Mouse (Mus musculus): ENCODE measurements around the gene Stk32c. TPM values are rescaled to one million over a fixed set of nuclear protein-coding genes. Genes with fewer than 3 reads are reported as not detected.

Gene Stk32c
- polyA plus RNA-seq, 1 experiment from 2014 or later, result not detected

- Histone ChIP-seq H3K4me2 (replicated peaks; ENCODE audit: low read depth, low read length) (peak overlapping the region; percentile 96), H3K27me3 (ENCODE audit: control insufficient read depth, insufficient read depth, low read length) (peaks cover 4% of the 10 kb centered on the region), H3K4me3 (ENCODE audit: low read length) (peak overlapping the region; percentile 65), H3K27ac (ENCODE audit: low read depth, low read length) (peak overlapping the region; percentile 63; the same call in 1 of the 2 replicates), H3K9me3 (ENCODE audit: control insufficient read depth, low read length) (no peaks in the 10 kb centered on the region), H3K4me1 (ENCODE audit: control insufficient read depth, insufficient read depth, low read length) (peaks cover 52% of the 10 kb centered on the region), H3K9ac (ENCODE audit: low read depth, low read length) (peak overlapping the region; percentile 80), H3K36me3 (ENCODE audit: control insufficient read depth, insufficient read depth, low read length) (no peaks in the 10 kb centered on the region)
- WGBS, result under 1% methylated on average over 45 of the region's 45 CpGs
- no peak for ATAC-seq (ENCODE audit: low FRiP score, low TSS enrichment)
Measured at GRCm38 (mm10) chr7:139248615-139249405, 35.7 kb upstream of the Stk32c start.

DNA sequence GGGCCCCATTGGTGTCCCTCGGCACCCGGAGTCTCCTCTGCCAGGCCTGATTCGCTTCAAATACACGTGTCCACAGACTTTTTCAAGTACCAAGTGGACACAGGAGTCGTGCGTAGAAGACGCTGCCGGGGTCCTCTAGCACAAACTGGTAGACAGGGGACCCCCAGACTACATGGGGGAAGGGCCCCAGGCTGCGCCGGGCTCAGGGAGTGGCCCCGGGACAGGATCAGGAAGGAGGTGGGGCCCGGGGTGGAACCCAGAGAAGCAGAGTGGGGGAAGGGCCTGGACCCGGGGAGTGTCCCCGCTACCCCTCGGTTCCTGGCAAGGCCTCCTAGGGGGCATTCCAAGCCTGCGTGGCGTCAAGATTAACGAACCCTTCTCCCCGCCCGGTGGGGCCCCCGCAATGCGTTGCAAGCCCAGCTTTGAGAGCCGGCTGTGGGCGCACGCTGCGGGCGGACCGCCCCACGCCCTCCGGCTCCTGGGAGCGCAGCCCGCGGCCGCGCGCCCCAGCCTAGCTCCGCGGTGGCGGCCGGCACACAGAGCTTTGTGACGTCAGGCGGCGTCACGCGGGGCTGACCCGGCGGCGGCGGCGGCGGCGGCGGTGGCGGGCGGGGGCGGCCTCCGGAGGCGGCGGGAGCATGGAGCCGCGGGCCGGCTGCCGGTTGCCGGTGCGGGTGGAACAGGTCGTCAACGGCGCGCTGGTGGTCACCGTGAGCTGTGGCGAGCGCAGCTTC lies 34.9 kb upstream of the Stk32c start, which contains the start of gene Pwwp2b:
Gene Pwwp2b (plus strand): TSS at position 602 of the 734 bp plus-strand sequence.
- Histone ChIP-seq H3K36me3 (ENCODE audit: control insufficient read depth, insufficient read depth, low read length) (no peaks in the 10 kb centered on the region), H3K9ac (ENCODE audit: low read depth, low read length) (peak within 1 kb of the TSS; percentile 80), H3K9me3 (ENCODE audit: control insufficient read depth, low read length) (no peaks in the 10 kb centered on the region), H3K27me3 (ENCODE audit: control insufficient read depth, insufficient read depth, low read length) (peaks cover 4% of the 10 kb centered on the region), H3K27ac (ENCODE audit: low read depth, low read length) (peak within 1 kb of the TSS; percentile 63), H3K4me2 (replicated peaks; ENCODE audit: low read depth, low read length) (peak within 1 kb of the TSS; percentile 96), H3K4me3 (ENCODE audit: low read length) (peak within 1 kb of the TSS; percentile 65), H3K4me1 (ENCODE audit: control insufficient read depth, insufficient read depth, low read length) (peaks cover 50% of the 10 kb centered on the region)
- ATAC-seq (ENCODE audit: low FRiP score, low TSS enrichment), result peak; percentile 80
- WGBS, result under 1% methylated on average over 70 of the region's 72 CpGs

- peaks cover 42% of the 10 kb centered on the region for H3K4me1 ChIP-seq (ENCODE audit: control insufficient read depth, insufficient read depth, low read length)
- peak overlapping the region; percentile 65 for H3K4me3 ChIP-seq (ENCODE audit: low read length)
- H3K4me2 ChIP-seq (replicated peaks; ENCODE audit: low read depth, low read length), result peak overlapping the region; percentile 96
- H3K9me3 ChIP-seq (ENCODE audit: control insufficient read depth, low read length), result no peaks in the 10 kb centered on the region
- peaks cover 4% of the 10 kb centered on the region for H3K27me3 ChIP-seq (ENCODE audit: control insufficient read depth, insufficient read depth, low read length)
- peak overlapping the region; percentile 63 for H3K27ac ChIP-seq (ENCODE audit: low read depth, low read length)
- WGBS, result 3% methylated on average over 38 of the region's 38 CpGs
- ATAC-seq (ENCODE audit: low FRiP score, low TSS enrichment), result peak; percentile 48
- H3K36me3 ChIP-seq (ENCODE audit: control insufficient read depth, insufficient read depth, low read length), result no peaks in the 10 kb centered on the region
- H3K9ac ChIP-seq (ENCODE audit: low read depth, low read length), result peak overlapping the region; percentile 80
Measured at GRCm38 (mm10) chr7:139246931-139247880, 34.1 kb upstream of the Stk32c start.

DNA sequence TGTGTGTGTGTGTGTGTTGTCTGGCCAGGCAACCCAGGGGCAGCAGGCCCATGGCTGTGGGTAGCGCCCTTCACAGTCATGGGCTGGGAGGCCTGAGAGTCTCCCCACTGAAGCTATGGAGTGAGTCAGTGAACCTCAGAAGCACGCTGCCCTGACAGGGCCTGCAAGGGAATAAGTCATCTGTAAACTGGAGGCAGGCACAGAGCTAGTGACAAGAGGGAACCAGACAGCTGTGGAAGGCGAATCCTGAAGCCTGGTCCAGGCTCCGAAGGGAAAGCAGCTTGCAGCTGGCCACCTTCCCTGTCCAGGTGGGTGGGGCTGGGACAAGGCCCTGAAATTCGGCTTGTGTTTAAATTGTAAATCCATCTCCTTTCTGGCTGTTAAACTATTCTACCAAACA lies 33.0 kb upstream of the Stk32c start:
- H3K4me1 ChIP-seq (ENCODE audit: control insufficient read depth, insufficient read depth, low read length), result peaks cover 33% of the 10 kb centered on the region
- no peaks in the 10 kb centered on the region for H3K36me3 ChIP-seq (ENCODE audit: control insufficient read depth, insufficient read depth, low read length)
- H3K27ac ChIP-seq (ENCODE audit: low read depth, low read length), result no peak overlapping the region; the same call in 1 of the 2 replicates
- H3K27me3 ChIP-seq (ENCODE audit: control insufficient read depth, insufficient read depth, low read length), result peaks cover 4% of the 10 kb centered on the region
- no peak overlapping the region for H3K9ac ChIP-seq (ENCODE audit: low read depth, low read length)
- H3K4me3 ChIP-seq (ENCODE audit: low read length), result no peak overlapping the region
- 45% methylated on average over 5 of the region's 5 CpGs for WGBS
- no peak overlapping the region for H3K4me2 ChIP-seq (replicated peaks; ENCODE audit: low read depth, low read length)
- no peaks in the 10 kb centered on the region for H3K9me3 ChIP-seq (ENCODE audit: control insufficient read depth, low read length)
- ATAC-seq (ENCODE audit: low FRiP score, low TSS enrichment), result no peak

- ATAC-seq (ENCODE audit: low FRiP score, low TSS enrichment), result no peak
- Histone ChIP-seq H3K9me3 (ENCODE audit: control insufficient read depth, low read length) (no peaks in the 10 kb centered on the region), H3K36me3 (ENCODE audit: control insufficient read depth, insufficient read depth, low read length) (no peaks in the 10 kb centered on the region), H3K9ac (ENCODE audit: low read depth, low read length) (no peak overlapping the region), H3K4me2 (replicated peaks; ENCODE audit: low read depth, low read length) (no peak overlapping the region), H3K4me3 (ENCODE audit: low read length) (no peak overlapping the region), H3K27ac (ENCODE audit: low read depth, low read length) (no peak overlapping the region), H3K4me1 (ENCODE audit: control insufficient read depth, insufficient read depth, low read length) (peaks cover 9% of the 10 kb centered on the region), H3K27me3 (ENCODE audit: control insufficient read depth, insufficient read depth, low read length) (no peaks in the 10 kb centered on the region)
- 84% methylated on average over 3 of the region's 3 CpGs for WGBS
Measured at GRCm38 (mm10) chr7:139239432-139239831, 26.3 kb upstream of the Stk32c start.

DNA sequence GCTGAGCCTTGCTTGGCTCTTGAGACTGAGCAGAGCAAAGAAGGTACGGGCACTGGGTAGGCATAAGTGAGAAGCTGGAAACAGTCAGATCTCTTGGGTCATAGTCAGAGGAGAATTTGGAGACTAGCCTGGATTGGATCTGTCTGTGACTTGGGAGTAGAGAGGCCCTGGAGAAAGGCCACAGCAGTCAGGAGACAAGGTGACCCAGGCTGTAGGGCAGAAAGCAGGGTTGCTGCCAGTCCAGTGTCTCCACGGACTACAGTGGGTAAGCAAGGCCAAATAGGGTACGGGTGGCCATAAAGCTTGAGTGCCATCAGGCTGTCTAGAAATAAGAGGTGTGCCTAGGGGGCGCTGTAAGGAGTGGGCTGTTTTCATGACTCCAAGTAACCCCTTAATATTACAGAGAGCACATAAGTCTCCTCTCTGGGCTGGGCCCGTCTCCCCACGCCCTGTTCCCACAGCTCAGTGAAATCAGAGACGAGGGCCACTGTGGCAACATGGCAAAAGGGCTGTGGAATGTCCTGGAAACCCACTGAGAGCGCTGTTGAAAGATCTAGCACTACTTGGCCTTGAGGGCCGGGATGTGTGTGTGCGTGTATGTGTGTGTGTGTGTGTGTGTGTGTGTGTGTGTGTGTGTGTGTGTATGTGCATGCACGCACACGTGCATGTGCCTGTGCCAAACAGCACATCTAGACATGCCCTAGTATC lies 22.7 kb upstream of the Stk32c start:
- Histone ChIP-seq H3K36me3 (ENCODE audit: control insufficient read depth, insufficient read depth, low read length) (no peaks in the 10 kb centered on the region), H3K9ac (ENCODE audit: low read depth, low read length) (no peak overlapping the region), H3K27me3 (ENCODE audit: control insufficient read depth, insufficient read depth, low read length) (no peaks in the 10 kb centered on the region), H3K4me3 (ENCODE audit: low read length) (no peak overlapping the region), H3K27ac (ENCODE audit: low read depth, low read length) (no peak overlapping the region), H3K4me1 (ENCODE audit: control insufficient read depth, insufficient read depth, low read length) (peaks cover 13% of the 10 kb centered on the region), H3K9me3 (ENCODE audit: control insufficient read depth, low read length) (no peaks in the 10 kb centered on the region), H3K4me2 (replicated peaks; ENCODE audit: low read depth, low read length) (no peak overlapping the region)
- no peak for ATAC-seq (ENCODE audit: low FRiP score, low TSS enrichment)
- 83% methylated on average over 12 of the region's 12 CpGs for WGBS

GRCm38 (mm10) chr7:139234426-139235188 lies 21.5 kb upstream of the Stk32c start:
- no peaks in the 10 kb centered on the region for H3K36me3 ChIP-seq (ENCODE audit: control insufficient read depth, insufficient read depth, low read length)
- H3K27me3 ChIP-seq (ENCODE audit: control insufficient read depth, insufficient read depth, low read length), result no peaks in the 10 kb centered on the region
- H3K4me3 ChIP-seq (ENCODE audit: low read length), result no peak overlapping the region
- H3K4me1 ChIP-seq (ENCODE audit: control insufficient read depth, insufficient read depth, low read length), result peaks cover 13% of the 10 kb centered on the region
- ATAC-seq (ENCODE audit: low FRiP score, low TSS enrichment), result peak; percentile 80
- H3K27ac ChIP-seq (ENCODE audit: low read depth, low read length), result peak overlapping the region; percentile 30; the same call in 1 of the 2 replicates
- WGBS, result 9% methylated on average over 18 of the region's 18 CpGs
- peak overlapping the region; percentile 24 for H3K4me2 ChIP-seq (replicated peaks; ENCODE audit: low read depth, low read length)
- no peaks in the 10 kb centered on the region for H3K9me3 ChIP-seq (ENCODE audit: control insufficient read depth, low read length)
- peak overlapping the region; percentile 23; the same call in 1 of the 2 replicates for H3K9ac ChIP-seq (ENCODE audit: low read depth, low read length)
